Mouse (Mus musculus) olfactory bulb, adult 2 months (tissue): Measurements from ENCODE around the gene Pcdh19. TPM values are rescaled to one million over a fixed set of nuclear protein-coding genes. Genes with fewer than 3 reads are reported as not detected.

Experiments used
- H3K27ac ChIP-seq: fragments of 200-500 bp; 2 replicates; pipeline ENCODE4 v1.5.1; 2012; ENCODE audit warnings: low read depth, low read length; ENCODE audit not compliant: insufficient read depth
- H3K4me1 ChIP-seq: fragments of 200-500 bp; 2 replicates; pipeline ENCODE4 v1.6.1; 2012; ENCODE audit warnings: low read length; ENCODE audit not compliant: control insufficient read depth, insufficient read depth
- H3K4me3 ChIP-seq: fragments of 200-500 bp; 2 replicates; pipeline ENCODE4 v1.5.1; 2012; ENCODE audit warnings: mild to moderate bottlenecking, low read depth, low read length, moderate library complexity; ENCODE audit not compliant: insufficient read depth
- CTCF ChIP-seq: fragments of 200-500 bp; IDR thresholded peaks from 2 replicates; pipeline ENCODE4 v1.5.1; 2012; ENCODE audit warnings: low read depth, mild to moderate bottlenecking, low read length, moderate library complexity; ENCODE audit not compliant: insufficient read depth
- POLR2A ChIP-seq: fragments of 200-500 bp; IDR thresholded peaks from 2 replicates; pipeline ENCODE4 v1.6.1; 2012; ENCODE audit warnings: mild to moderate bottlenecking, low read depth, low read length, moderate library complexity; ENCODE audit not compliant: insufficient read depth
- WGBS: fragments of 180-500 bp; shearing (Covaris S2); methylation state at CpG from one replicate; pipeline ENCODE4 v1.1.7; 2018; 5-methylcytosine and 5-hydroxymethylcytosine counted together
- polyA plus RNA-seq: library from polyadenylated mRNA; stranded (reverse); fragments of >200 nt; gene quantifications from 2 replicates; pipeline ENCODE4 v1.2.4, GENCODE M21; 2012; ENCODE audit warnings: low replicate concordance; ENCODE audit not compliant: missing spikeins, insufficient read depth, insufficient read length

Pcdh19 gene
- polyA plus RNA-seq, 1 experiment = not detected

GRCm38 (mm10) chrX:133692392-133692790 is 3.6 kb upstream of the Pcdh19 start:
- 45% methylated on average over 2 of the region's 2 CpGs for WGBS
- Histone ChIP-seq H3K4me3 (no peak overlapping the region), H3K27ac (no peak overlapping the region), H3K4me1 (peaks cover 4% of the 10 kb centered on the region; the same call in 1 of the 2 replicates)
- TF ChIP-seq CTCF = no peak
- no peak for TF ChIP-seq POLR2A

- TF ChIP-seq POLR2A (no peak), CTCF (no peak)
- 8% methylated on average over 12 of the region's 12 CpGs for WGBS
- peak overlapping the region; percentile 25 for H3K4me3 ChIP-seq
- H3K4me1 ChIP-seq = peaks cover 4% of the 10 kb centered on the region; the same call in 1 of the 2 replicates
- no peak overlapping the region for H3K27ac ChIP-seq
Observed at GRCm38 (mm10) chrX:133691581-133692391, 3.0 kb upstream of the Pcdh19 start.

- Histone ChIP-seq H3K27ac (no peak overlapping the region), H3K4me3 (peak overlapping the region; percentile 22; the same call in 1 of the 2 replicates), H3K4me1 (peaks cover 13% of the 10 kb centered on the region; the same call in 1 of the 2 replicates)
- no peak for TF ChIP-seq CTCF
- TF ChIP-seq POLR2A = no peak
- WGBS = 16% methylated on average over 11 of the region's 11 CpGs
Observed at GRCm38 (mm10) chrX:133690822-133691221, 2.0 kb upstream of the Pcdh19 start.

- 19% methylated on average over 35 of the region's 35 CpGs for WGBS
- no peak overlapping the region for H3K27ac ChIP-seq
- H3K4me1 ChIP-seq = peaks cover 14% of the 10 kb centered on the region; the same call in 1 of the 2 replicates
- TF ChIP-seq CTCF (no peak), POLR2A (no peak)
- H3K4me3 ChIP-seq = peak overlapping the region; percentile 49
Observed at GRCm38 (mm10) chrX:133689576-133690250, 926 bp upstream of the Pcdh19 start.

- peaks cover 14% of the 10 kb centered on the region; the same call in 1 of the 2 replicates for H3K4me1 ChIP-seq
- H3K4me3 ChIP-seq = peak overlapping the region; percentile 76
- no peak for TF ChIP-seq POLR2A
- 25% methylated on average over 31 of the region's 31 CpGs for WGBS
- H3K27ac ChIP-seq = no peak overlapping the region
Observed at GRCm38 (mm10) chrX:133688156-133688555, 631 bp downstream of the Pcdh19 start.

DNA sequence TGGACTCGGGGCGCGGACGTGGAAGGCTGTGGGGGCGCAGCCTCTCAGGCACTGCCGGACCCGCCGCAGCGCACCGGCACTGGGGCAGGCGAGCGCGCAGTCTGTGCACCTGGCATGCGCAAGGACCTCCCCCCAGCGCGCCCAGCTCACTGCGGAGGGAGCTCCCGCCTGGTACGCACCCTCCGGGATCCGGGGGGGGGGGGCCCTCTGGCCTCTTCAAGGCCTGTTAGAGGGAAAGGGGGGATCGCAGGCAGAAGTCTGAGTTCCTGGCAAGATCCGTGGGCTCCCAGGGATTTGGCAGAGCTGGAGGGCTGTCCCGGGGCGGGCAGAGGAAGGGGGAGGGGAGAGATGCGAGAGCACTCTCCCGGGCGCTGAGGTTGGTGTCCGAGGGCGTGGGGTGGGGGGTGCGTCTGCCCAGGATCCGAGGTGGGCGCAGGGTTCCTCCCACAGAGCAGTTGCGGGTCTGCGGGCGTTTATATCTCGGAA is 1.1 kb downstream of the Pcdh19 start:
- WGBS = 15% methylated on average over 28 of the region's 37 CpGs
- H3K4me1 ChIP-seq = peaks cover 14% of the 10 kb centered on the region; the same call in 1 of the 2 replicates
- no peak overlapping the region for H3K27ac ChIP-seq
- TF ChIP-seq POLR2A (no peak), CTCF (no peak)
- peak overlapping the region; percentile 76 for H3K4me3 ChIP-seq

GRCm38 (mm10) chrX:133686533-133687311 is 2.1 kb downstream of the Pcdh19 start:
- no peak for TF ChIP-seq CTCF
- no peak for TF ChIP-seq POLR2A
- 27% methylated on average over 55 of the region's 55 CpGs for WGBS
- no peak overlapping the region for H3K27ac ChIP-seq
- H3K4me3 ChIP-seq = peak overlapping the region; percentile 76
- H3K4me1 ChIP-seq = peaks cover 14% of the 10 kb centered on the region; the same call in 1 of the 2 replicates

DNA sequence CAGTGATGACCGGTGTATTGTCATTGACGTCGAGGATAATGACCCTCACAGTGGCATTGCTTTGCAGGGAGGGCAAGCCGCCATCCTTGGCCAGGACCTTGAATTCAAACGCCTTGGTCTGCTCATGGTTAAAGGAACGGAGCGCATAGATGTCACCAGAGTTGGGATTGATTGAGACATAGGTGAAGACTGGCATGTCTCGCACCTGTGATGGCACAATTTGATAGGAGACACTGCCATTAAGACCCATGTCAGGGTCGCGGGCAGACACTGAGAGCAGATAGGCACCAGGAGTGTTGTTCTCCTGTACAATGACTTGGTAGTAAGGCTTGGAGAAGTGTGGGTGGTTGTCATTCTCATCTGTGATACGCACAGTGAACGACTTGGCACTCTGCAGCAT is 3.2 kb downstream of the Pcdh19 start:
- WGBS = 59% methylated on average over 12 of the region's 12 CpGs
- Histone ChIP-seq H3K4me1 (peaks cover 14% of the 10 kb centered on the region; the same call in 1 of the 2 replicates), H3K27ac (no peak overlapping the region), H3K4me3 (0 out of 2 replicates have a peak overlapping the region, but pooled peaks have one; percentile 76)
- TF ChIP-seq CTCF (no peak), POLR2A (no peak)

DNA sequence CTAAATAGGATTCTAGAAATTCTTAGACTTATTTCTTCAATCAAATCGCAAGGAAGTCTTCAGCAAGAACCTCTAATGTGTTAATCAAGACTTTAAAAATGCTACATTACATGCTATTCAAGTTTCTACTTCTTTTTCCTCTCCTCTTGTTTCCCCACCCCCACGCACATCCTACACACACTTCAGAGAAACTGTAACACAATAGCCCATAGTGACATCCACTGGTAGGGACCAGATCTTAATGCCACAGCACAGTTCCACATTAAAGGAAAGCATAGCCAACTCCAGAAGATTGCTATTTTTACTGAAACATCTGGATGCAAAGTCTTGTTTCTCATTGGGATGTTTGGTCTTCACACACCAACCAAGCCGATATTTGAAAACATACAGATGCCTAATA is 4.8 kb downstream of the Pcdh19 start:
- no peak for TF ChIP-seq CTCF
- Histone ChIP-seq H3K4me3 (no peak overlapping the region), H3K4me1 (peaks cover 11% of the 10 kb centered on the region; the same call in 1 of the 2 replicates), H3K27ac (no peak overlapping the region)
- 46% methylated on average over 3 of the region's 3 CpGs for WGBS
